Mouse (Mus musculus) embryonic fibroblast, embryonic 13.5 days (primary cell): ENCODE results near the gene Fscn2. TPM values are rescaled to one million over a fixed set of nuclear protein-coding genes. Genes with fewer than 3 reads are reported as not detected.
"Not testable (repeated sequence)": the region's sequence is repeated elsewhere in the genome, so short reads cannot be mapped to it uniquely, and the experiment has no call there.

ENCODE experiments used
- H3K27ac ChIP-seq: 2 replicates; pipeline ENCODE4 v1.5.1; 2012; ENCODE audit warnings: low read length, control low read depth, inconsistent platforms; ENCODE audit not compliant: insufficient read depth
- H3K4me1 ChIP-seq: 2 replicates; pipeline ENCODE4 v1.6.1; 2011; ENCODE audit warnings: low read length; ENCODE audit not compliant: control insufficient read depth, insufficient read depth
- H3K4me3 ChIP-seq: 2 replicates; pipeline ENCODE4 v1.5.1; 2011; ENCODE audit warnings: mild to moderate bottlenecking, control low read depth, low read length; ENCODE audit not compliant: insufficient read depth
- CTCF ChIP-seq: IDR thresholded peaks from 2 replicates; pipeline ENCODE4 v1.5.1; 2011; ENCODE audit warnings: mild to moderate bottlenecking, control low read depth, low read length, moderate library complexity, borderline replicate concordance; ENCODE audit not compliant: insufficient read depth
- POLR2A ChIP-seq: IDR thresholded peaks from 2 replicates; pipeline ENCODE4 v1.6.1; 2011; ENCODE audit warnings: low read depth, mild to moderate bottlenecking, control low read depth, low read length, moderate library complexity
- polyA plus RNA-seq: library from polyadenylated mRNA; stranded (reverse); fragments of >200 nt; gene quantifications from 2 replicates; pipeline ENCODE4 v1.2.4, GENCODE M21; 2011; ENCODE audit warnings: low read depth; ENCODE audit not compliant: missing spikeins, insufficient read length

Gene Fscn2
- polyA plus RNA-seq, 1 experiment, result not detected

DNA sequence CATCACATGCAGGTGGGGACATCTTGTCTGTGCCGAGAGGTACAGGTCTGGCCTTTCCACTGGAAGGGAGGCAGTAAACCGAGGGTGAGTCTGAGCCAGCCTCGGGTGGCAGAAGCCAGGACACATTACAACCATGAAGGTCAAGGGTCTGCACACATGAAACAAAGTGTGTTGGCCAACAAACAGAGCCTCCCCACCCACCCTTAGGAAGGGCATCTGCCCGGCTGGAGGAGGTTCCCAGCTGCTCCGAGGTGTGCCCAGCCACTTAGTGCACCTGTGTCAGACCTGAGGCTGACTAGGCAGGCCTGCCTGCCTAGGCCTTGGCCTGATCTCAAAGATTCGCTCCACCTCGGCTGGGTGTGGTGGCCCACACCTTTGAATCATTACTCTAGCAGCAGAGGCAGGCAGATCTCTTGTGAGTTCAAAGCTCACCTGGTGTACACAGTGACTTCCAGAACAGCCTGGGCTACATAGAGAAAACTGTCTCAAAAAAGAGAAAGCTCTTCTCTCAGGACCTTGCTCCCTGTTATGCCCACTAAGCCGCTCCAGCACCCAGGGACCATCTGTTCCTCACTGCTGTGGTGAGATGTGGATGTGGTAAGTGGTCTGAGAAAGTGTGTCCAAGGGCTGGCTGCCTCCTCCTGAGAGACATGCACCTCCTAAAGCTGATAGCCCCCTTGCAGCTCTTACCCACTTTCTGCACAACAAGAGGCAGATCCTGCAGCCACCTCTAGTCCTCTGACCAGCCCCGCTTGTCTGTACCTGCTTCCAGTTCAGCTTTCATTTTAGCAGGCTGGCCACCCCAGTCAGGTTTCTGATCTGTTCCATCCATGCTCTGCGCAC, 9.9 kb upstream of the Fscn2 start:
- Histone ChIP-seq H3K4me3 (no peak overlapping the region), H3K4me1 (peaks cover 18% of the 10 kb centered on the region), H3K27ac (peak overlapping the region; percentile 96)
- TF ChIP-seq POLR2A (no peak; the same call in 1 of the 2 replicates), CTCF (no peak)

DNA sequence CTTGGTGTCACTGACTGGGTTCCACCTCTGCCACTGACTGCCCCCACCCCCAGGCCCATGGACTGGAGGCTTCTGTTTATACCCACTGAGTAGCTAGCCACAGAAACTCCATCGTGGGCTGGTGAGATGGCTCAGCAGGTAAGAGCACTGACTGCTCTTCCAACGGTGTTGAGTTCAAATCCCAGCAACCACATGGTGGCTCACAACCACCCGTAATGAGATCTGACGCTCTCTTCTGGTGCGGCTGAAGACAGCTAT, 9.3 kb upstream of the Fscn2 start:
- not testable (repeated sequence) for H3K27ac ChIP-seq, H3K4me3 ChIP-seq
- peaks cover 18% of the 10 kb centered on the region for H3K4me1 ChIP-seq

DNA sequence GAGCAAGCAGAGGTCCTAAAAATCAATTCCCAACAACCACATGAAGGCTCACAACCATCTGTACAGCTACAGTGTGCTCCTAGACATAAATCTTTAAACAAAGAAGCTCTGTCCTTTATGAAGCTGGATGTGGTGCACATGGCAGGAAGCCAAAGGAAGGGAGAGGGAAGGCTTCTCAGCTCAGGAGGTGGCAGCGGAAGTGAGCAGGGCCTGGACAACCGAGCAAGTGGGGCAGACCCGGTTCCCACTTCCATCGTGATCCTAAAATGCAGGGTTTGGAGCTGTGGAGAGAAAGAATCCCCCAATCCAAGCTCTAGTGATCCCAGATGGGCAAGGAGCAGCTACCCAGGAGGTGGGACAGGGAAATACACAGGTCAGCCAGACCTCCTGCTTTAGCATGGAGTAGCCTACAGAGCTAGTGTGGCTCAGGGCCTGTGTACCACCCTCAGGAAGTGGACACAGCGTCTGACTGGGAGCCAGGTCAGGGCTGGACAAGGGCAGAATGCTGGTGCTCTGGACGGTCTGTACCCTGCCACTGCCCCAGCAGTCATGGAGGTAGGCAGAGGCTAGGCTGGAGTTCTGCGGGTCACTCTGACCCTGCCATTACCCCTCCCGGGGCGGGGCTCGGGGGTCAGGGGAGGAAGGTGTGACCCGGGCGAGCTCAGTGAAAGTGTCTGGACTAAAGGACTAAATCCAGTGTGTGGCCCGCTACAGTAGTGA, 8.6 kb upstream of the Fscn2 start:
- no peak overlapping the region for H3K4me3 ChIP-seq
- peaks cover 19% of the 10 kb centered on the region for H3K4me1 ChIP-seq
- 0 out of 2 replicates have a peak overlapping the region, but pooled peaks have one; percentile 9 for H3K27ac ChIP-seq
- TF ChIP-seq POLR2A (no peak; the same call in 1 of the 2 replicates), CTCF (no peak)

DNA sequence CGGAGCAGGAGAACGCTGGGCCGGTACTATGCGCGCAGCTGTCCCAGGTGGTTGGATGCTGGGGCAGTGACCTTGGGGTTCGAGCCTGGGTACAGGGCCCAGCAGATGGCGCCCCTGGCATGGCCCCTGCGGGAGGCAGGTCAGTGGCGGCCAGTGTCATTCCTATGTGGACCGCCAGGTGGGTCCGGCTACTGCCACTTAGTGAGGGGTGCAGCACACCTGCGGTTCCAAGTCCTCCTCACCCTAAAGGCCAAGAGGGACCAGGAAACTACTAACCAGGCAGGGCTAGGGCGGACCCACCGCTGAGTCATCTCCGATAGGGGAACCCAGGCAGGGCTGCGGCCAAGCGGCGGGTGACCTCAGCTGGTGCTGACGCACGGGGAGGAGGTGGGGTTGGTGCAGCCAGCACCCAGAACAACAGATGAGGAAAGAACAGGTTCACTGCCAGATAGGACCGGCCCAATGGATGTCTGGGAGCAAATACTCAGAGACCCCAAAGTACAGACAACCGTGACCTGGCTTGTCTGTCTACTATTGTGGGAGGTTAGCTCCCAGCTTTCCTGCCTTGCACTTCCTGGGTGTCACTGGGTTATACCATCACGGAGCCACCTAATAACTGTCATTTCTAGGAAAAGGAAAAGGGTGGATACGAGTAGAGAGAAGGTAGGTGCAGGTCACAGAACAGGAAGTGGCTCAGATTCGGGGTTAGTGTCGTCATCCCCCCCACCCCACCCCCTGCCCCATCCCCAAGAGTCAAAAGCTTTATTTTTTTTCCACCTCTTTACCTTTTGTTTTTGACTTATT, 7.6 kb upstream of the Fscn2 start:
- H3K4me1 ChIP-seq, result peaks cover 24% of the 10 kb centered on the region
- 0 out of 2 replicates have a peak, but pooled peaks have one; percentile 25 for TF ChIP-seq POLR2A
- 0 out of 2 replicates have a peak, but pooled peaks have one; percentile 18 for TF ChIP-seq CTCF
- H3K27ac ChIP-seq, result no peak overlapping the region
- no peak overlapping the region for H3K4me3 ChIP-seq

DNA sequence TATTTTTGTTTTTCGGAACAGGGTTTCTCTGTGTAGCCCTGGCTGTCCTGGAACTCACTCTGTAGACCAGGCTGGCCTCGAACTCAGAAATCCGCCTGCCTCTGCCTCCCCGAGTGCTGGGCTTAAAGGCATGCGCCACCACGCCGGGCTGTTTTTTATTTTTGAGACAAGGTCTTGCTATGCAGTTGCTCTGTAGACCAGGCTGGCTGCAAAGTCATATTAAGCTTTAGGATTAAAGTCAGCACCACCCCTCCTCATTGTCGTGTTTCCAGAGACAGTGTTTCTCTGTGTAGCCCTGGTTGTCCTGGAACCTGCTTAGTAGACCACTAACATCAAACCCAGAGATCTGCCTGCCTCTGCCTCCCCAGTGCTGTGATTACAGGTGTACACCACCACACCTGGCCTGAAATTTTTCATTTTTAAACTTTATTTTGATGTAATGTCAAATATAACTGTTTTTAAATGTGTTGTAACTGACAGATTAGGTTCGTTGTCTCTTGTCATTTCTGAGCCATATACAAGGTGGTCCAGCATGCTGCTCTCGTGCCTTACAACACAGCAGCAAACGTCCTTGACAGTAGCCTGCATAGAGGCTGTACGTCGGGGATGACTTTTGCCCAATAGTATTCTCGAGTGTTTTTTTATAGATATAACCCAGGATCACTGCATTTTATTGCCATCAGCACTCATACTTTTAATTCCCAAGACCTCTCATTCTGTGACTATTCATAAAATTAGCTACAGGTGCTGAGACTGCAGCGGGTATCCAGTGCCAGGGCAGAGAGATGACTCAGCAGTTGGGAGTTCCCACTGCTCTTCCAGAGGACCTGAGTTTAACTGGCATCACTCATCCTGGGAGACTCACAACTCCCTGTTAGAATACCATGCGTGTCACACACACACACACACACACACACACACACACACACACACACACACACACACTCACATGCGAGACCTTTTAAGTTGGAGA, 6.7 kb upstream of the Fscn2 start:
- Histone ChIP-seq H3K4me3 (no peak overlapping the region), H3K4me1 (peaks cover 24% of the 10 kb centered on the region), H3K27ac (peak overlapping the region; percentile 54; the same call in 1 of the 2 replicates)
- no peak for TF ChIP-seq POLR2A
- TF ChIP-seq CTCF, result no peak

DNA sequence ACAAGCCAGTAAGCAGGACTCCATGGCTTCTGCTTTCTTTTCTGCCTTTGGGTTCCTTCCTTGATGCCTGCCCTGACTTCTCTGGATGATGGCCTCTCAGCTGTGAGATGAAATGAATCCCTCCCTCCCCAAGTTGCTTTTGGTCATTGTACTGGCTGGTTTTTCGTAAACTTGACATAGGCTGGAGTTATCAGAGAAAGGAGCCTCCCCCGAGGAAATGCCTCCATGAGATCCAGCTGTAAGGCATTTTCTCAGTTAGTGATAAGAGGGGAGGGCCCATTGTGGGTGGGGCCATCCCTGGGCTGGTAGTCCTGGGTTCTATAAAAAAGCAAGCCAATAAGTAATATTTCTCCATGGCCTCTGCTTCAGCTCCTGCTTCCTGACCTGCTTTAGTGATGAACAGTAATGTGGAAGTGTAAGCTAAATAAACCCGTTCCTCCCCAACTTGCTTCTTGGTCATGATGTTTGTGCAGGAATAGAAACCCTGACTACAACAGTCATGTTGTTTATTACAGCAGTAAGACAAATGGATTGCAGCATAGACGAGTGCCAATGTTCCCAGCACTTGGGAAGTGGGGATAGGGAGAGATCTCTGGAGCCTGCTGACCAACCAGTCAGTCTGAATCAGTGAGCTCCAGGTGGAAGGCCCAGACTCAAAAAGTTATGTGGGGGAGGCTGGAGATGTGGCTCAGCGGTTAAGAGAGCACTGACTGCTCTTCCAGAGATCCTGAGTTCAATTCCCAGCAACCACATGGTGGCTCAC, 5.9 kb upstream of the Fscn2 start:
- Histone ChIP-seq H3K27ac (peak overlapping the region; percentile 54; the same call in 1 of the 2 replicates), H3K4me3 (no peak overlapping the region), H3K4me1 (peaks cover 24% of the 10 kb centered on the region)
- TF ChIP-seq CTCF (no peak), POLR2A (no peak)

DNA sequence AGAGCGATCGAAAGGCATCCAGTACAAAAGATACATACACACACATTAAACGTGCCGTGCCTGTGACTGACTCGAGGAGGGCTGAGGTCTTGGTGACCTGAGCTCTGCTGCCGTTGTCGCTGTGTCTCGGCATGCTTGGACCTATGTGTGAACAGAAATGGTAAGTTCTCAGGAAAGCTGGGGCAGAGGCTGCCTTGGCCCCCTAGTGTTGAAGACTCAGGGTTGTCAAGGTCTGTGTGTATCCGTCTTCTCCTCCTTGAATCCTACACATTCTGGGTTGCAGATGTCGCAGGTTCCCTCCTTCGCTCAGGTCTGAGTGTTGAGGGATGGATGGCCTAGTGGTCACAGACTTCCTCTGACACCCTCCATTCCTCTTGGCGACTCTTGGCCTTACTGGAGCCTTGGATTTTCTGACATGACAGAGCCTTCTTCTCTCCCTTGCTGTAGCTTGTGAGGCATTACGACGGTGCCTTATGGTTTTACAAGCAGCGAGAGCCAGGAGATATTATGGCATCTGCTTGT, 5.0 kb upstream of the Fscn2 start:
- TF ChIP-seq CTCF (no peak), POLR2A (no peak)
- no peak overlapping the region for H3K4me3 ChIP-seq
- no peak overlapping the region for H3K27ac ChIP-seq
- peaks cover 17% of the 10 kb centered on the region for H3K4me1 ChIP-seq

DNA sequence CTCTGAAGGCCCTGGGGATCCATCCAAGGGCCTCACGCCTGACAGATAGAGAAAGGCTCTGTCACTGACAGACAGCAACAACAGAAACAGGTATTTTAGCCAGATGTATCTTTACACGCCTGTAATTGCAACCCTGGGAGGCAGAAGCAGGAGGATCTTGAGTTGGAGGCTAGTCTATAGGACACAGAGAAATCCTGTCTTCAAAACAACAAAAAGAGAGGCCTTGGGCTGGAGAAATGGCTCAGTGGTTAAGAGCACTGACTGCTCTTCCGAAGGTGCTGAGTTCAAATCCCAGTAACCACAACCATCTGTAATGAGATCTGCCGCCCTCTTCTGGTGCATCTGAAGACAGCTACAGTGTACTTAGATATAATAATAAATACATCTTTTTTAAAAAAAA, 4.4 kb upstream of the Fscn2 start:
- Histone ChIP-seq H3K27ac (no peak overlapping the region), H3K4me3 (no peak overlapping the region), H3K4me1 (peaks cover 14% of the 10 kb centered on the region)
- TF ChIP-seq CTCF (no peak), POLR2A (no peak)
